Mouse (Mus musculus): ENCODE data around the gene Galr2. TPM values are rescaled to one million over a fixed set of nuclear protein-coding genes. Genes with fewer than 3 reads are reported as not detected.

The Galr2 gene
- polyA plus RNA-seq, 1 experiment from 2014 or later: not detected

GRCm38 (mm10) chr11:116244580-116244979, 36.2 kb upstream of the Galr2 start:
- H3K9ac ChIP-seq (replicated peaks; ENCODE audit: low read depth): no peak overlapping the region
- ATAC-seq (no peak), DNase-seq (ENCODE audit: low spot score) (no peak)
- H3K27ac ChIP-seq (ENCODE audit: low read length): no peak overlapping the region
- peaks cover 42% of the 10 kb centered on the region; the same call in 1 of the 2 replicates for H3K36me3 ChIP-seq (ENCODE audit: insufficient read depth, low read length)
- H3K4me1 ChIP-seq (ENCODE audit: insufficient read depth, low read depth, low read length): 0 out of 2 replicates have a peak, but pooled peaks cover 3% of the 10 kb centered on the region
- H3K9me3 ChIP-seq (ENCODE audit: low read length): no peaks in the 10 kb centered on the region
- H3K4me3 ChIP-seq (ENCODE audit: low read depth, low read length): no peak overlapping the region
- H3K27me3 ChIP-seq (replicated peaks; ENCODE audit: insufficient read depth, low read length): no peaks in the 10 kb centered on the region
- H3K4me2 ChIP-seq (replicated peaks; ENCODE audit: low read depth, low read length): no peak overlapping the region
- TF ChIP-seq CTCF (IDR thresholded peaks at IDR 0.05) (no peak), EP300 (IDR thresholded peaks at IDR 0.05) (no peak)
- 78% methylated on average over 8 of the region's 8 CpGs for WGBS

DNA sequence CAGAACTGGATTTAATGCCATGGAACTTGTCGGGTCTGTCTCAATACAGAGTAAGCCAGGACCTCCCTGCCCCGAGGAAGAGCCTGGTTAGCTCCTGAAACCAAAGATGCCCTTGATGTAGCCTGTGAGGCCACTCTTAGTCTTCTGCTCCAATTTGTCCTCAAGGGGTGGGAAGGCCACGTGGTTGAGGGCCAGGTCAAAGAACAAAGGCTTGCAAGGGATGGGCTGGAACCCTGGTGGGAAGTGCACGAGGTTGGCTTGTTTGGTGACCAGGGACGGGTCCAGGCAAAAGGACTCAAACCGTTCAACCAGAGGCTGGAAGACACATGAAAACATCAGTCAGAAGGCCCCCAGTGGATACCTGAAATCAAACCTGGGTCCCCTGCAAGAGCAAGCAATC, 35.1 kb upstream of the Galr2 start:
- Histone ChIP-seq H3K9ac (replicated peaks; ENCODE audit: low read depth) (no peak overlapping the region), H3K4me2 (replicated peaks; ENCODE audit: low read depth, low read length) (no peak overlapping the region), H3K4me1 (ENCODE audit: insufficient read depth, low read depth, low read length) (no peaks in the 10 kb centered on the region), H3K36me3 (ENCODE audit: insufficient read depth, low read length) (peaks cover 51% of the 10 kb centered on the region; the same call in 1 of the 2 replicates), H3K27me3 (replicated peaks; ENCODE audit: insufficient read depth, low read length) (no peaks in the 10 kb centered on the region), H3K4me3 (ENCODE audit: low read depth, low read length) (no peak overlapping the region), H3K27ac (ENCODE audit: low read length) (no peak overlapping the region), H3K9me3 (ENCODE audit: low read length) (no peaks in the 10 kb centered on the region)
- no peak for DNase-seq (ENCODE audit: low spot score)
- 66% methylated on average over 6 of the region's 6 CpGs for WGBS
- ATAC-seq: no peak
- no peak for TF ChIP-seq EP300 (IDR thresholded peaks at IDR 0.05)
- no peak for TF ChIP-seq CTCF (IDR thresholded peaks at IDR 0.05)

- H3K4me3 ChIP-seq (ENCODE audit: low read depth, low read length): no peak overlapping the region
- peak; percentile 95 for ATAC-seq
- no peaks in the 10 kb centered on the region for H3K4me1 ChIP-seq (ENCODE audit: insufficient read depth, low read depth, low read length)
Observed at GRCm38 (mm10) chr11:116247502-116248222, 33.1 kb upstream of the Galr2 start.

DNA sequence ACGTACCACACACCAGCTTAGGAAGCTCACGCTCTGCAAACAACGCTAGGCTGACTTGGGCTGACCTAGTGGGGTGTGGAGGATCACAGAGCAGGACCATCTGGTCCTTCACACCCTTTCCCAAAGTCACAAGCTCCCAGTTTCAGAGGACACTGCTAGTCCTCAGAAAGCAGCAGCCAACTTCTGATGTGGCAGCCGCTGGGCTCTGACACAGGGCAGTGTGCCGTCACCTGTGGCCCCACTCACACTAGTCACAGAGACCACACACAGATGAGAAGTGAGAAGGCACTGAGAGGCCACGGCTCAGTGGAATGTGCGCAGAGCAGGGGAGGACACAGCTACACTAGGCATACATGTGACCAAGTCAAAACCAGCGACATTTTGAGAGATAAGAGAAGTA, 29.8 kb upstream of the Galr2 start:
- 79% methylated on average over 8 of the region's 8 CpGs for WGBS

More at GRCm38 (mm10) chr11:116247502-116248222, 33.1 kb upstream of the Galr2 start:
- Histone ChIP-seq H3K9me3 (ENCODE audit: low read length) (no peaks in the 10 kb centered on the region), H3K36me3 (ENCODE audit: insufficient read depth, low read length) (peaks cover 68% of the 10 kb centered on the region), H3K4me2 (replicated peaks; ENCODE audit: low read depth, low read length) (no peak overlapping the region), H3K27ac (ENCODE audit: low read length) (0 out of 2 replicates have a peak overlapping the region, but pooled peaks have one; percentile 9), H3K9ac (replicated peaks; ENCODE audit: low read depth) (no peak overlapping the region), H3K27me3 (replicated peaks; ENCODE audit: insufficient read depth, low read length) (no peaks in the 10 kb centered on the region)
- no peak for TF ChIP-seq CTCF (IDR thresholded peaks at IDR 0.05)
- no peak; the same call in 1 of the 2 replicates for TF ChIP-seq EP300 (IDR thresholded peaks at IDR 0.05)
- 56% methylated on average over 14 of the region's 14 CpGs for WGBS
- peak; percentile 83 for DNase-seq (ENCODE audit: low spot score)

DNA sequence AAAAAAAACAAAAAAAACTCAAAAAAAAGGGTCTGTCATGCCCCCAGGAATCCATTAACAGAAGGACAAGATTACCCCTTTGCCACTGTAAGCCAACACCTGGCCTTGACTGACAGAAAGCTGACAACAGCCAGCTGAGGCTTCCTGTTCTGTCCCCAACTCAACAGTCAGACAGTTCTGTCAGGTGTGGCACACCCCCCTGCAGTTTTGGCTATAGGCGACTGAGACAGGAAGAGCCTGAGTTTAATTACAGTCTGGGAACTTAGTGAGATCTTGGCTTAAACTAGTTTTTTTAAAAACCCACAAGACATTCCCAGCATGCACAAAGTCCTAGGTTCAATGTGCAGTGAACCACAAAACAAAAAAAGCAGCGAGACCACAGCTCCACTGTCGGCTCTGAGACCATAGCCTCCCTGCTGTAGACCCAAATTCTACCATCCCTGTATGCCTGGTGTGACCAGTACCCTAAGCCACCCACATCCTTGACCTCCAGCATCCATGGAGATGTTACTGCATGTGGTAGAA, 27.6 kb upstream of the Galr2 start:
- no peak for DNase-seq (ENCODE audit: low spot score)
- Histone ChIP-seq H3K27me3 (replicated peaks; ENCODE audit: insufficient read depth, low read length) (no peaks in the 10 kb centered on the region), H3K27ac (ENCODE audit: low read length) (no peak overlapping the region), H3K4me2 (replicated peaks; ENCODE audit: low read depth, low read length) (no peak overlapping the region), H3K4me3 (ENCODE audit: low read depth, low read length) (no peak overlapping the region), H3K9me3 (ENCODE audit: low read length) (no peaks in the 10 kb centered on the region), H3K4me1 (ENCODE audit: insufficient read depth, low read depth, low read length) (no peaks in the 10 kb centered on the region), H3K9ac (replicated peaks; ENCODE audit: low read depth) (no peak overlapping the region), H3K36me3 (ENCODE audit: insufficient read depth, low read length) (peaks cover 51% of the 10 kb centered on the region)
- ATAC-seq: no peak
- TF ChIP-seq EP300 (IDR thresholded peaks at IDR 0.05) (no peak), CTCF (IDR thresholded peaks at IDR 0.05) (no peak)
- 89% methylated on average over 3 of the region's 3 CpGs for WGBS

More for the DNA sequence above, 29.8 kb upstream of the Galr2 start:
- ATAC-seq (no peak), DNase-seq (ENCODE audit: low spot score) (no peak)
- H3K27me3 ChIP-seq (replicated peaks; ENCODE audit: insufficient read depth, low read length): no peaks in the 10 kb centered on the region
- no peaks in the 10 kb centered on the region for H3K9me3 ChIP-seq (ENCODE audit: low read length)
- H3K4me2 ChIP-seq (replicated peaks; ENCODE audit: low read depth, low read length): no peak overlapping the region
- TF ChIP-seq CTCF (IDR thresholded peaks at IDR 0.05) (no peak), EP300 (IDR thresholded peaks at IDR 0.05) (no peak)
- H3K4me1 ChIP-seq (ENCODE audit: insufficient read depth, low read depth, low read length): no peaks in the 10 kb centered on the region
- H3K27ac ChIP-seq (ENCODE audit: low read length): no peak overlapping the region
- no peak overlapping the region for H3K4me3 ChIP-seq (ENCODE audit: low read depth, low read length)
- H3K36me3 ChIP-seq (ENCODE audit: insufficient read depth, low read length): peaks cover 66% of the 10 kb centered on the region
- no peak overlapping the region for H3K9ac ChIP-seq (replicated peaks; ENCODE audit: low read depth)

DNA sequence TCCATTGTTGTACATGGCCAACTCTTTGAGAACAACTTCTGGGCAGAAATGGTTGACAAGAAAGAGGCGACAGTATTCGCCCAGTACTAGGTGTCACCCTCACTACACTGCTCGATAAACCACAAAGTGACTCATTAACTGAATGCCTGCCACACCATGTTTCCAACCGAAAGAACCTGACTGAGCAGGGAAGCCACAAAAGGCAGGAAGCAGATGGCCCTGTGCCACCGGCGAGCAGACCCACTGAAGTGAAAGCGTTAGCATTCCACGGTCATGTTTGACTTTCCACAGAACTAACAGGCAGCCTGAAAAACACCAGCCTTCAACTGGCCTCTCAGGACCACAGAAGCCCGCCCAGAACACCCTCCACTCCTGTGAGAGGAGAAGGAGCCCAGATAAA, 26.1 kb upstream of the Galr2 start:
- no peak for TF ChIP-seq EP300 (IDR thresholded peaks at IDR 0.05)
- TF ChIP-seq CTCF (IDR thresholded peaks at IDR 0.05): no peak
- H3K27ac ChIP-seq (ENCODE audit: low read length): peak overlapping the region; percentile 11; the same call in 1 of the 2 replicates
- no peak overlapping the region for H3K4me2 ChIP-seq (replicated peaks; ENCODE audit: low read depth, low read length)
- no peaks in the 10 kb centered on the region for H3K27me3 ChIP-seq (replicated peaks; ENCODE audit: insufficient read depth, low read length)
- H3K4me3 ChIP-seq (ENCODE audit: low read depth, low read length): no peak overlapping the region
- H3K36me3 ChIP-seq (ENCODE audit: insufficient read depth, low read length): peaks cover 41% of the 10 kb centered on the region
- DNase-seq (ENCODE audit: low spot score) (peak; percentile 73), ATAC-seq (peak; percentile 80)
- peaks cover 5% of the 10 kb centered on the region; the same call in 1 of the 2 replicates for H3K4me1 ChIP-seq (ENCODE audit: insufficient read depth, low read depth, low read length)
- no peaks in the 10 kb centered on the region for H3K9me3 ChIP-seq (ENCODE audit: low read length)
- H3K9ac ChIP-seq (replicated peaks; ENCODE audit: low read depth): no peak overlapping the region
- WGBS: 53% methylated on average over 9 of the region's 9 CpGs
